Mouse (Mus musculus): Measurements from ENCODE around the gene 1110004F10Rik. TPM values are rescaled to one million over a fixed set of nuclear protein-coding genes. Genes with fewer than 3 reads are reported as not detected.
A peak's percentile ranks its signal among the peaks of the same experiment; 100 is the strongest.

The 1110004F10Rik gene
- polyA plus RNA-seq (2015; fragmentation: Nextera tagmentation; extraction: Ambion mirVana): 309 and 311 TPM in 2 replicates

DNA sequence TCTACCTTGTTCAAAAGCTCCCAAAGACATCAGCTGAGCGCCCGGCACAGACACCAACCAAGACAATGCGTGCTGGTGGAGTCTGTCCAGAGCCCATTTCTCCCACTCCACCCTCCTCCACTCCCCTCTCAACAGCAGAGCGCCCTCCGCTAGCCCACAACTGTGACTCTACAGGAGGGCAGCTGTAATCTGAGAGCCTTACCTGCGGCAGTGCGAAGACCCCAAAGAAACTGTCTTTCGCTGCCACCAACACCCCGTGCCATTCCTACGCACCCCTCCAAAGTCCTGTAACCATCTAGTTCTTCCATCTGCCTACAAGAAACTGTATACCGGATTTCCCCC, at the start of gene 1110004F10Rik:
TSS of gene 1110004F10Rik (plus strand) at position 202 of the 342 bp plus-strand sequence.
- no peaks in the 10 kb centered on the region for H3K9me3 ChIP-seq (ENCODE audit: control insufficient read depth, low read length)
- H3K9ac ChIP-seq (ENCODE audit: low read depth, low read length): peak within 1 kb of the TSS; percentile 65
- H3K27ac ChIP-seq (ENCODE audit: low read depth, low read length): peak within 1 kb of the TSS; percentile 61
- under 1% methylated on average over 11 of the region's 11 CpGs for WGBS
- peaks cover 17% of the 10 kb centered on the region for H3K4me1 ChIP-seq (ENCODE audit: control insufficient read depth, insufficient read depth, low read depth, low read length)
- H3K36me3 ChIP-seq (ENCODE audit: control insufficient read depth, insufficient read depth, low read length): no peaks in the 10 kb centered on the region
- peak within 1 kb of the TSS; percentile 96 for H3K4me2 ChIP-seq (ENCODE audit: low read length)
- peak within 1 kb of the TSS; percentile 55 for H3K4me3 ChIP-seq (ENCODE audit: low read length)
- 0 out of 2 replicates have a peak, but pooled peaks have one; percentile 10 for ATAC-seq
- peaks cover 29% of the 10 kb centered on the region for H3K27me3 ChIP-seq (replicated peaks; ENCODE audit: control insufficient read depth, insufficient read depth, low read length)

DNA sequence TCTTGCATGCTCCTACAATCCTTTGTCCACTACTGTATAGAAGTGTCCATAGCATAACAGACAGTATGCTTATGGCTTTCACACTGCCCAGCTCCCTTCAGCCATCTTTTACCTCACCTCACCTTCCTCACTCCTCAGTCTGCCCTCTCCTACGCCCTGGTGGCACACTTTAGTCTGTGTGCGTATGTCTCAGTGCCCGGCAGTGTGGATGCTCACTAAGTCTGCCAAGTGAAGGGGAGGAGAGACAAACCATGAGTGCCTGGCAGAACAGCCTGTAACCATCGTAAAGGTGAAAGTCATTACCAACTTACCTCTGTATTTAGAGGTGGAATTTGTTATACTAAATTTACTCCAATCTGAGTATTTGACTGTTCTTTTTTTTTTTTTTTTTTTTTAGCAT, 36.5 kb upstream of the 1110004F10Rik start:
- Histone ChIP-seq H3K4me1 (ENCODE audit: control insufficient read depth, insufficient read depth, low read depth, low read length) (no peaks in the 10 kb centered on the region), H3K9me3 (ENCODE audit: control insufficient read depth, low read length) (no peaks in the 10 kb centered on the region), H3K9ac (ENCODE audit: low read depth, low read length) (no peak overlapping the region), H3K4me3 (ENCODE audit: low read length) (no peak overlapping the region), H3K36me3 (ENCODE audit: control insufficient read depth, insufficient read depth, low read length) (no peaks in the 10 kb centered on the region), H3K27me3 (replicated peaks; ENCODE audit: control insufficient read depth, insufficient read depth, low read length) (no peaks in the 10 kb centered on the region), H3K4me2 (ENCODE audit: low read length) (no peak overlapping the region), H3K27ac (ENCODE audit: low read depth, low read length) (no peak overlapping the region)
- 89% methylated on average over 4 of the region's 4 CpGs for WGBS
- ATAC-seq: no peak

DNA sequence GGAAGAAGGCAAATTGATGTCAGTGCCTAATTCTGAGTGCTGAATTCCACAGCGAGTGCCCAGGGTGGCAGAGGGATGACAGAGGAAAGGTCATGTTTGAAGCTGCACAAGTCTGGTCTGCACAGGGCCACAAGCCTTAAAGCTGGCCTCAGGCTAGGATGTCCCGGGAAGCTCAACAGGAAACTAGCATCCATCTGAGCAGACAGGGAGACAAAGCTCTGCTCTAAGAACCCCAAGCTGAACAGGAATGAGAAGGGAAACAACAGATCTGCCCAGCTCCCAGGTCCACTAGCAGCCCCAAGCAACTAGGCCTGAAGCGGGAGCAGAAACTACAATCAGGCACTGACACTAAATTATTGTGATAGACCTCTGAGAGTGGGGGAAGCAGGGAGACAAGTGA, 9.2 kb upstream of the 1110004F10Rik start:
- Histone ChIP-seq H3K4me1 (ENCODE audit: control insufficient read depth, insufficient read depth, low read depth, low read length) (peaks cover 34% of the 10 kb centered on the region), H3K4me3 (ENCODE audit: low read length) (peak overlapping the region; percentile 61), H3K27me3 (replicated peaks; ENCODE audit: control insufficient read depth, insufficient read depth, low read length) (peaks cover 13% of the 10 kb centered on the region), H3K9ac (ENCODE audit: low read depth, low read length) (peak overlapping the region; percentile 12), H3K4me2 (ENCODE audit: low read length) (peak overlapping the region; percentile 100), H3K27ac (ENCODE audit: low read depth, low read length) (peak overlapping the region; percentile 81), H3K9me3 (ENCODE audit: control insufficient read depth, low read length) (no peaks in the 10 kb centered on the region), H3K36me3 (ENCODE audit: control insufficient read depth, insufficient read depth, low read length) (no peaks in the 10 kb centered on the region)
- ATAC-seq: no peak
- WGBS: 47% methylated on average over 3 of the region's 3 CpGs

DNA sequence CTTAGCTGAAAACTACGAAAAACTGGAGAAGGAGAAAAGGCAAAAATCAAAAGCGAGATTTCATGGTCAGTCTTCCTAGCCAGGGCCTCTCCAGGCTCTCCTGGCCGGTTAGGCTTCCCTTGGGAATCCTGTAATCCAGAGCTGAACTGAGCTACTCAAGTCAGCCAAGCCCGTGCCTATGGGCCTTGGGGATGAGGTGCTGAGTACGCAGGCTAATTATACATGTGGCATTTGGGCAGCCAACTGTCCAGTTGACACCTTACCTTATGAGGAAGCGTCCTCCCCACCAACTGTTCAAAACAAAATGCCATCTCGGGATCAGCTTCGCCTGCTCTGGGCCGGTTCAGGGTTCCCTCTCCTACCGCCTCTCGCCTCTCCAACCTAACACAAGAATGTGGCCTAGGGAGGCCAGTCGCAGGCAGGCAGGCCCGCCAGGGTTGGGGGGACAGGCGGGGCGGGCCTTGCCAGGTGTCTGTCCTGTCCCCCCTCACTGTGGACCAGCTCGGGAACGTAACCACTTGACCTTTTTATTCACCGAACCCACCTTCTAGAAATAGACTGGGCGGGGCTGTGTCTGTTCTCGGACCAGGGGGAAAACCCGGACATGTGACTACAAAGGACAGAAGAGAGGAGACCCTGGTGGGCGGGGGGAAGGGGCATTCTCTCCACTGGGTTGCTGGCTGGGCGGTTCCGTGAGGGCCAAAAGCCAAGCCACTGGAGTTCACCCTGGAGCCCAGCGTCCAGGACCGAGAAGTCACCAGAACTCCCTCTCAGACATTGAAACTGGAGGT, 8.4 kb upstream of the 1110004F10Rik start:
- peaks cover 34% of the 10 kb centered on the region for H3K4me1 ChIP-seq (ENCODE audit: control insufficient read depth, insufficient read depth, low read depth, low read length)
- H3K4me3 ChIP-seq (ENCODE audit: low read length): peak overlapping the region; percentile 61
- WGBS: 12% methylated on average over 26 of the region's 26 CpGs
- peak overlapping the region; percentile 81 for H3K27ac ChIP-seq (ENCODE audit: low read depth, low read length)
- H3K9ac ChIP-seq (ENCODE audit: low read depth, low read length): peak overlapping the region; percentile 76
- H3K4me2 ChIP-seq (ENCODE audit: low read length): peak overlapping the region; percentile 100
- peak; percentile 20; the same call in 1 of the 2 replicates for ATAC-seq
- no peaks in the 10 kb centered on the region for H3K36me3 ChIP-seq (ENCODE audit: control insufficient read depth, insufficient read depth, low read length)
- H3K27me3 ChIP-seq (replicated peaks; ENCODE audit: control insufficient read depth, insufficient read depth, low read length): peaks cover 21% of the 10 kb centered on the region
- no peaks in the 10 kb centered on the region for H3K9me3 ChIP-seq (ENCODE audit: control insufficient read depth, low read length)

DNA sequence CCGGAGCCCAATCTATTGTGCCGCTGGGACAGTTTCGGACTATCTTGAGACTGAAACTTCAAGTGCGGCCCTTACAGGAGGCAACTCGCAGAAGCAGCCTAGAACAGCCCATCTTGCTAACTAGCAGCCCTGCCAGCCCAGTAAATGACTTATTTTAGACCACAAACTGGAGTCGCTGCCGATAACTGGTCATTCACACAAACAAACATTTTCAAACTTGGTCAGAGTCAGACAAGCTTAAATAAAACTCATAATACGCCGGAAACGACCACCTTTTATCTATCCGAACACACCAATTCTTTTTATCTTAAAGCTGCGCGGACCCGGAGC, 7.8 kb upstream of the 1110004F10Rik start:
- WGBS: under 1% methylated on average over 14 of the region's 14 CpGs
- no peaks in the 10 kb centered on the region for H3K36me3 ChIP-seq (ENCODE audit: control insufficient read depth, insufficient read depth, low read length)
- ATAC-seq: no peak

DNA sequence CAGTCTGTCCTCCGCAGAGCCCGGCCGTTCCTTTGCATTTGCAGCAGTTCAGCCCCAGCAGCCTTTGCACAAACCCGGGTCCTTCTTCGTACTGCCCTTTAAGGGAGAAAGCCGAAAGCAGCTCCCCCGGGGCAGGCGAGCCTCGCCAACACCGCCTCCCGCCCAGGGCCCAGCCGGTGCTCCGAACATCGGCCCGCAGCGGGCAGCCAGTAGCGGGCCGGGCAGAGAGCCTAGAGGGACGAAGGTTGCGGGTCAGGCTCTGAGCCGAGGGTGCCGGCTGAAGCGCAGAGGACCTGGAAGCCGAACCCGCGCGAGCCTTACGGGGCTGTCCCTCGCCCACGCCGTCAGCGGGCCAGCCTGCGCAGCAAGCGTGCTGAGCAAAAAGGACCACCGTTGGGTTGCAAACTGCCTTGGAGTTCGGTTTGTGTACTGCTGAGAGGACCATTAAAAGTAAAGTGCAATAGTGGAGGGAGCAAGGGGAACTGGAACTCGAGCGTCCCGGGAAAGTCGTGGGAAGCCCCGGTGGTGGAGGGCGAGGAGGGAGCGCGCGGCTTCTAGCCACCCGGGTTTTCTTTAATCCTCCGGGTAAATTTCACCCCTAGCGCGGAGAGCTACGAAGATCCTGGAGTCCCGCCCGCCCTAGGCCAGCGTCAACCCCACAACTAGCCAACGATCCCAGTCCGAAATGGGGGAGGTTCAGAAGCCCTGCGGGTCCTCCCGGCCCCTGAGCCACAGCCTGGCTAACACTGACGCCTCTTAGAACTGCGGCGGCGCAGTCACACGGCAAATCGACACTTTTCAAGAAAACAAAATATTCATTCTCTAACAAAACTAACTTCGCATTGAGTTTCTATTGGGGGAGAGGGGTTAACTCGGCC, 7.2 kb upstream of the 1110004F10Rik start:
- H3K4me1 ChIP-seq (ENCODE audit: control insufficient read depth, insufficient read depth, low read depth, low read length): peaks cover 34% of the 10 kb centered on the region
- H3K36me3 ChIP-seq (ENCODE audit: control insufficient read depth, insufficient read depth, low read length): no peaks in the 10 kb centered on the region
- under 1% methylated on average over 65 of the region's 65 CpGs for WGBS
- no peaks in the 10 kb centered on the region for H3K9me3 ChIP-seq (ENCODE audit: control insufficient read depth, low read length)
- peak overlapping the region; percentile 81 for H3K27ac ChIP-seq (ENCODE audit: low read depth, low read length)
- peak; percentile 44 for ATAC-seq
- H3K4me2 ChIP-seq (ENCODE audit: low read length): peak overlapping the region; percentile 100
- peaks cover 32% of the 10 kb centered on the region for H3K27me3 ChIP-seq (replicated peaks; ENCODE audit: control insufficient read depth, insufficient read depth, low read length)
- peak overlapping the region; percentile 76 for H3K9ac ChIP-seq (ENCODE audit: low read depth, low read length)
- H3K4me3 ChIP-seq (ENCODE audit: low read length): peak overlapping the region; percentile 61

More for the DNA sequence above, 7.8 kb upstream of the 1110004F10Rik start:
- Histone ChIP-seq H3K4me1 (ENCODE audit: control insufficient read depth, insufficient read depth, low read depth, low read length) (peaks cover 34% of the 10 kb centered on the region), H3K27me3 (replicated peaks; ENCODE audit: control insufficient read depth, insufficient read depth, low read length) (peaks cover 26% of the 10 kb centered on the region), H3K4me2 (ENCODE audit: low read length) (peak overlapping the region; percentile 100), H3K4me3 (ENCODE audit: low read length) (peak overlapping the region; percentile 61), H3K9me3 (ENCODE audit: control insufficient read depth, low read length) (no peaks in the 10 kb centered on the region), H3K27ac (ENCODE audit: low read depth, low read length) (peak overlapping the region; percentile 81), H3K9ac (ENCODE audit: low read depth, low read length) (peak overlapping the region; percentile 76)

DNA sequence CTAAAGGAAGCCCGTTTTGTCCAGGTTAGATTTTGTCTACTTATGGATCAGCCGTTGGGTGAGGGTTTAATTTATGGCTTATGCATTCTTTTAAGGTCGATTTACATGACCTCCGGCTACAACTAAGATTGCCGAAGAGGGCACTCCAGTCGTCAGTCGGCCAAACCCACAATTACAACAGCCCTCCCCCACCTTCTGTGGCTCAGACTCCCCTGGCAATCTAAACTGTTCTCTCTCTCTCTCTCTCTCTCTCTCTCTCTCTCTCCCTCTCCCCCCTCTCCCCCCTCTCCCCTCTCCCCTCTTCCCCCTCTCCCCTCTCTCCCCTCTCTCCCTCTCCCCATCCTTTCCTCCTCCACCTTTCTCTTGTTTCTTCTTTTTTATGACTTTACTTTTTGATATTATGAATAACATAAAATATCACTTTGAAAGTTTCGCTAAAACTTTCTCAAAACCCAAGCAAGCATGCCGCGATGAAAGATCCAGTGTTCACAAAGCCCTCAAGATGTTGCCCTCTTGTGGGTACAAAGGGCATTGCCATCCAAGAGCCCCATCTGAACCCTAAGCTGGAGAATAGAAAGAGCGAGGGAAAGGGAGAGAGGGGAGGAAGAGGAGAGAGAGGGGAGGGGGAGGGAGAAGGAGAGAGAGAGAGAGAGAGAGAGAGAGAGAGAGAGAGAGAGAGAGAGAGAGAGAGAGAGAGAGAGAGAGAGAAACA, 6.4 kb upstream of the 1110004F10Rik start:
- Histone ChIP-seq H3K4me1 (ENCODE audit: control insufficient read depth, insufficient read depth, low read depth, low read length) (peaks cover 34% of the 10 kb centered on the region), H3K27me3 (replicated peaks; ENCODE audit: control insufficient read depth, insufficient read depth, low read length) (peaks cover 36% of the 10 kb centered on the region), H3K27ac (ENCODE audit: low read depth, low read length) (peak overlapping the region; percentile 81), H3K4me3 (ENCODE audit: low read length) (peak overlapping the region; percentile 61), H3K9me3 (ENCODE audit: control insufficient read depth, low read length) (no peaks in the 10 kb centered on the region), H3K9ac (ENCODE audit: low read depth, low read length) (peak overlapping the region; percentile 76; the same call in 1 of the 2 replicates), H3K36me3 (ENCODE audit: control insufficient read depth, insufficient read depth, low read length) (no peaks in the 10 kb centered on the region), H3K4me2 (ENCODE audit: low read length) (peak overlapping the region; percentile 100)
- ATAC-seq: no peak; the same call in 1 of the 2 replicates
- WGBS: under 1% methylated on average over 11 of the region's 11 CpGs

DNA sequence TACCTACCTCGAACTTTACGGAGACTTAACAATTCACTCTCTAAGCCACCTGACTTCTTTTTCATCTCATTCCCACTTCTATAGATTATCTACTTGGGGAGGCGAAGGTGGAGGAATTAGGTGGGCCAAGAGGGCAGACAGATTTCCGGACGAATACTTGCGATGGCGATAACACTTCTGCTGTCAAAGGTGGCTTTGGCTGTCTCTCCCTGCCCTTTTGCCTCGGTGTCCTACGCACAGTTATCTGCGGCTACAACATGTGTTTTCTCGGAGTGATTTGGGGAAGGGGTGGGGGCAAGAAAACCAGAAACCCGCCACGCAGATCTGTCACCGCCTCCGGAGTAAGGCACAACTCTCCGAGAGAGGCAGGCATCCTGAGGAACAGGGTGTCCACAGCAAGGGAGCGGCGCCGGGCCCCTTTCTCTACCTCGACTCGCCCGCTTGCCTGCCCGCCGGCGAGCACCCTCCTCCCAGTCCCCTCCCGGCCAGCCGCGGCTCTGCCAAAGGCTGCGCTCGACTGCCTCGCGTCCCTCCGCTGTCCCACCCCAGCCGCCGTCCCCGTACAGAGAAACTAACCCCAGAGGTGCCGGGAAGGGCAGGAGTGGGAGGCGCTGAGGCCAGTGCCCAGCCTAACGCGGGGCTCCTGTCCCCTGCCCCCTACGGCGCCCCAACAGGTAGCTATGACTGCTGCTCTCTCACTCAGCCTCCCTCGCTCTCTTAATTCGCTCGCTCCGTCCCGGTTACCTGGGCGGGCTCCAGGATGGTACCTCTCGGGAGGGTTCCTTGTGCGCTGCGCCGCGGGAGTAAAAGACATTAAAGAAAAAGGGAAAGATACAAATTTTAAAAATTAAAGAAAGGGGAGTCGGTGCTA, 5.6 kb upstream of the 1110004F10Rik start:
- Histone ChIP-seq H3K4me1 (ENCODE audit: control insufficient read depth, insufficient read depth, low read depth, low read length) (peaks cover 37% of the 10 kb centered on the region), H3K27me3 (replicated peaks; ENCODE audit: control insufficient read depth, insufficient read depth, low read length) (peaks cover 39% of the 10 kb centered on the region), H3K4me2 (ENCODE audit: low read length) (peak overlapping the region; percentile 100), H3K4me3 (ENCODE audit: low read length) (peak overlapping the region; percentile 45), H3K9me3 (ENCODE audit: control insufficient read depth, low read length) (no peaks in the 10 kb centered on the region), H3K9ac (ENCODE audit: low read depth, low read length) (peak overlapping the region; percentile 55), H3K27ac (ENCODE audit: low read depth, low read length) (peak overlapping the region; percentile 77), H3K36me3 (ENCODE audit: control insufficient read depth, insufficient read depth, low read length) (no peaks in the 10 kb centered on the region)
- WGBS: under 1% methylated on average over 51 of the region's 54 CpGs
- peak; percentile 65 for ATAC-seq
